Mouse (Mus musculus) urinary bladder, postnatal 14 days (tissue): Measurements from ENCODE around the gene Ilkap.

Experiments used
- DNase-seq: peaks from one replicate; pipeline ENCODE4 v3.0.0; 2021; ENCODE audit warnings: low spot score

The Ilkap gene

DNA sequence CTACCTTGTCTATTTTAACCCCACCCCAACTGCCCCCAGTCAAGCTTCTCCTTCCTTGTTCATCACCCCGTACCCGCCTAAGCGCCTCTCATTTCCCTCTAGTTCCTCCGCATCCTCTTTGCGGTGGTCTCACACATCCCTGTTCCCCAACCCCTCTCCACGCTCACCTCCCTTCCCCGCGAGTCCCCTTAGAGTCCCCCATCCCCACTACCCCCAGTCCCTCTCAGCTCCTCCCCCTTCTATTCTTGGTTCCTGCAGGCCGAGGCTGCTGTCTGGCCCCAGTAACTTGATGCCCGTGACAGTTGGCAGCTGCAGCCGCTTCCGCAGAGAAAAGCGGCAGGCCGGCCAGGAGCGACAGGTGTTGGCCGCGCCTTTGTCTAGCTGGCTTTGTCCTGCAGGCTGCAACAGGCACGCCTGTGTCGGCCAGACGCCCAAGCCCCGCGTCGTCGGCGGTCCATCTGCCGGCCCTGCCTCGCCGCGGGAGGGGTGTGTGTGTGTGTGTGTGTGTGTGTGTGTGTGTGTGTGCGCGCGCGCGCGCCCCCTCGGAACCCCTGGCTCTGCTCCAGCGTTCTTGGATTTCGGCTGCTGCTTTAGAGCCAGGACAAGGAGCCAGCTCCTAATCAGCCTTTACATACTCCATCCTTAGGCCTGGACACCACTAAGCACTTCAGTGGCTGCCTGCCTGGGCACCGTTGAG lies 15.4 kb upstream of the Ilkap start, which contains the start of gene Hes6:
Hes6 (minus strand) TSS at position 141 of the 697 bp plus-strand sequence.
- DNase-seq: peak; percentile 71

- no peak for DNase-seq
These were observed 14.9 kb upstream of the Ilkap start for GRCm38 (mm10) chr1:91413536-91413897.

- peak; percentile 93 for DNase-seq
These were observed 14.5 kb upstream of the Ilkap start for GRCm38 (mm10) chr1:91413030-91413506.

- DNase-seq: peak; percentile 25
These were observed 13.8 kb upstream of the Ilkap start for GRCm38 (mm10) chr1:91412286-91413029.

DNA sequence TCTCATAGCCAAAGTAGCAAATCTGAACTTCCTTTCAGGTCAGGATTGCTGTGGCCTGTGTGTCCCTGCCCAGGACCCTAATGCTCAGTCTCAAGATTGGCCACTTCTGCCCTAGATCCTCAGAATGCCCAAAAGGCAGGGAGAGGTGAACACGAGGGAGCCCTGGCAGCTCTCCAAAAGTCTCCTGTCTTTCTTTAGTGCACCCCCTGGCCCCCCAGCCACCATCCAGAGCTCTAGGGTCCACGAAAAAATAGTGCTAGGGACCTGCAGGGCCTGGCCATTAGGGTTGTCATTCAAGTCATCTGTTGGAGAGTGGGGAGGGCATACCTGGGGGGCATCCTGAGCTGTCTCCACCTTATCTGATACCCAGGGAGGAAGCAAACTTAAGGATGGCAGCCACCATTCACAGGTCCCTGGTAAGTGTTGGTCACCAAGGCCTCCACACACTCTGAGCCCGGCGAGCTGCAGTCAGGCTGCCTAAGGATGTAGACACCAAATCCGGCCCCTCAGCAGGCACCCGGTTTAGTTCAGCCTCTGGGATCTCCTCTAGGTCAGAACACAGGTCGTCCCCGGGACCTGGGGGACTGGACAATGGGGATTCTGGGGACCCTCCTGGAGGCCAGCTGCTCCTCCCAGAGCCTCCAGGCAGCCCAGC lies 13.1 kb upstream of the Ilkap start:
- no peak for DNase-seq

- DNase-seq: no peak
These were observed 9.2 kb upstream of the Ilkap start for GRCm38 (mm10) chr1:91407819-91408218.

- no peak for DNase-seq
These were observed 7.0 kb upstream of the Ilkap start for GRCm38 (mm10) chr1:91405406-91406169.

DNA sequence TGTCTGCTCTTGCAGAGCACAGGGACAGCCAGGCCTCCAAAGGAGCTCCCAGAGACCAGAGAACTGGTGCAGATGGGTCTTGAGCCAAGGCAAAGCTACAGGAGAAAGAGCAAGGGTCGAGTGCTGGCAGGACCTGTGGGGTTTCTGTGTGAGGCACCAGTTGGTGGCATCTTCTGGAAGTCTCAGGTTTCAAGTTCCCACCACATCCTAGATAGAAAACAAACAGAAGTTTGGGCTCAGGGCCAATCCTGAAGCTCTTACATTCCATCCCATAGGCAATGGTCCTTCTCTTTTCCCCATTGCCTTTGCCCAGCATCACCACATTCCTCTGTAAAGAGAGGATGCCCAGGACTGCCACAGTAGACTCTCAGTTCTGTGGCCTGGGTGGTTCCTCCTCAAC lies 6.4 kb upstream of the Ilkap start:
- no peak for DNase-seq

DNA sequence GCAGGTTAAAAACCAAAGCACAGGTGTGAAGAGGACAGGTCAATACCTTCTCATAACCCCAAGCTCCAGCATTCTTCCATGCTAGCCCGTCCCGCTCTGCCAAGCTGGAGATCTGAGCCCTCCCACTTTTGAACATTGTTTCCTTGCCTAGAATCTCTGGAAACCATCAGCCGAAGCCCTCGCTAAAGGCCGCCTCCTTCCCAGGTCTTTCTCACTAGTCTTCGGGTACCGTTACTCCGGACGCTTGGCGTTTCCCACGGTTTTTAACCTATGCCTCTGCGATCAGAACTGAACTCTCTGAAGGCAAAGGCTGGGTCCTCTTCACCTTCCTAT lies 722 bp downstream of the Ilkap start:
- no peak for DNase-seq

DNA sequence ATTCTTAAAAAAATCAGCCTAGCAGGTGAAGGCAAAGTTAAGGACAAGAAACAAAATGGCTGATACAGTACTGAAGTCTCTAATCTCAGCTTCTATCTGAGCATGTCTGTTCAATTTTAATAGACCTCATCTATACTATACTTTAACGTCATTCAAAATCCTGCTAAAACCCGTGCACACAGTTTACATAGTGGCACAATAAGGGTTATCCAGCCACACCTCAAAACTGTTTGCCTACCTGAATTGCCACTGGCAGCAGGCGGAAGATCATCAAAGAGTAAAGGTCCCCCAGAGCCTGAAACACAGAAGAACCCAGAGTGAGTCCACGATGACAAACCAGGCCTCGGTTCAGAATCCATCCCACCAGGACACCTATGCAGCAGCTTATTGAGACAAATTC lies 8.2 kb downstream of the Ilkap start:
- DNase-seq: no peak

DNA sequence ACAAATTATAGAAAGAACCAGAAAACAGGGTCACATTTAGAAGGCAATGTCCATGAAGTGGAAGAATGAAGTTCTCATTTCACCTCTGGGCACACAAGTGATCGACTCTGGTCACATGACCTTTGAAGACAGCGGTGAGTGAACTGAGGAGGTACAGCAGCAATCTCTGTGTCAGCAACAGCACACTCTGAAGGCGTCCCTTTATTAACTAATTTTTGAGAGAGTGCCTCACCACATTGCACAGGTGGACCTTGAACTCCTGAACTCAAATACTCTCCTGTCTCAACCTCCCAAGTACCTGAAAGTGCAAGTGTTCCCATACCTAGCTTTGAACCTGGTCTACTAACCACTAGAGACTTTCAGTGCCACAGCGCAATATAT lies 17.5 kb downstream of the Ilkap start:
- DNase-seq: no peak

- DNase-seq: peak; percentile 79
These were observed 18.0 kb downstream of the Ilkap start for GRCm38 (mm10) chr1:91380453-91381090.

- no peak for DNase-seq
These were observed 25.2 kb downstream of the Ilkap start for GRCm38 (mm10) chr1:91373414-91373835.

DNA sequence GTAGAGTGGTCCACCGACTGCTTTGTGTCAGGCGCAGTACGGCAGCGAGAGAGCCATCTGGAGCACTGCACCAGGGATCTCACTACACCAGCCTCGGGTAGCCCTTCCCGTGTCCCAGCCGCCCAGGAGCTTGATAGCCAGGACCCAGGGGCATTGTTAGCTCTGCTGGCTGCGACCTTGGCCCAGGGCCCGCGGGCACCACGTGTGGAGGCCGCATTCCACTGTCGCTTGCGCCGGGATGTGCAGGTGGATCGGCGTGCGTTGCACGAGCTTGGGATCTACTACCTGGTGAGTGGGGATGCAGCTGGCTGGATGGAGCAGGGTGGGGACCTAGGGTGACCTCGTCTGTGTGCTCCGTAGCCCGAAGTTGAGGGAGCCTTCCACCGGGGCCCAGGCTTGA lies 28.6 kb downstream of the Ilkap start:
- DNase-seq: no peak

DNA sequence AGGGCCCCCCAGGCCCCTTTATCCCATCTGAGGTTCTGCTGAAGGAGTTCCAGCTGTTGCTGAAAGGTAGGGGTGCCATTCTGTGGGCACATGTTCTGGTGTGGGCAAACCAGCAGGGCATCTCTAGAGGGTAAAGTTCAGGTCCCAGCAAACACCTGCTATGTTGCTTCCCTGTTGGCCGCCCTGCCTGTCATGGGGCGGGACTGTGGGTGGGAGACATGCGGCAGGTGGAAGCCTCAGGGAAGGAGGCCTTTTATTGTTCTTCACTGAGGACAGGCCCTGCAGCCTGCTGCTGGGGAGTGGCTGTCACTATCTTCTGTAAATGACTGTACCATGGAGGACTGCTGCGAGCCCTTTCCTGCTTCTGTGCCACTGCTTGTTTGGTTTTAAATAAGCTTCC lies 29.2 kb downstream of the Ilkap start:
- DNase-seq: no peak

GRCm38 (mm10) chr1:91367295-91367694 lies 31.3 kb downstream of the Ilkap start:
- no peak for DNase-seq

DNA sequence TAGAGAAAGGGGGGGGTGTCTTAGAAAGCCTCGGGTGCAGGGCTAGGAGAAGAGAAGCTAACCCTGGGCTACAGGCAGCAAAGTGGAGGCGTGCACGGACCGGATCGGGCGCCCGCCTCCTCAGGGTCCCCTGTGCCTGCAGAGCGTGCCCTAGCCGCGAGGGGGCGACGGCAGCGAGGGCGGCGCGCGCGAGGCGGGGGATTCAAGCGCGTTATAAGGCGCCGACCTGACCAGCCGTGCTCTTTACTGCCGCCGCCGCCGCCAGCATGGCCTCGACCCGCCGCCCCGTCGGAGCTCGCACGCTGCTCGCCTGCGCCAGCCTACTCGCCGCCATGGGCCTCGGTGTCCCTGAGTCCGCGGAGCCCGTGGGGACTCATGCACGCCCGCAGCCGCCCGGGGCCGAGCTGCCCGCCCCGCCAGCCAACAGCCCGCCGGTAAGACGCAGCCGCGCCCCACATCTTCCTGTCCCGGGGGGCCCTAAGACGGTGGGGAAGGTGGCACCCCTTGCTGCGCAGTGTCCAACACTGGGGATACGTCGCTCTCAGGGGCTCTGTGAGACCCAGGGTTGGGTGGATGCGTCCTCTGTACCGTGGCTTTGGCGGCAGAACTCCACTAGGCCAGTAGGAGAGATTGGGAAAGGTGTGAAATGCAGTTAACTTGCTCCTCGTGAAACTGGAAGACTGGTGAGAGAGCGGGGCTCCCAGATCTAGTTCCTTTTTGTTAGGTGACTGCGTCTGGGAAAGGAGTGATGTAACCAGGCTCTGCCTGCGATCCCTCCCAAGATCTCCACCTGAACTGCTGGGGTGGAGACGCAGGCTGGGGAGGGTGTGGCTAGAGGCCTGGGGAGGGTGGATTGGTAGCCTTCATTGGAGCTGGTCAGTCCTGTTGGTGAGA lies 32.2 kb downstream of the Ilkap start, which contains the start of gene Erfe:
Erfe (plus strand) TSS at position 216 of the 894 bp plus-strand sequence.
- peak; percentile 74 for DNase-seq

- DNase-seq: no peak
These were observed 32.8 kb downstream of the Ilkap start for GRCm38 (mm10) chr1:91365816-91366214.

GRCm38 (mm10) chr1:91364822-91365644 lies 33.6 kb downstream of the Ilkap start:
- no peak for DNase-seq

DNA sequence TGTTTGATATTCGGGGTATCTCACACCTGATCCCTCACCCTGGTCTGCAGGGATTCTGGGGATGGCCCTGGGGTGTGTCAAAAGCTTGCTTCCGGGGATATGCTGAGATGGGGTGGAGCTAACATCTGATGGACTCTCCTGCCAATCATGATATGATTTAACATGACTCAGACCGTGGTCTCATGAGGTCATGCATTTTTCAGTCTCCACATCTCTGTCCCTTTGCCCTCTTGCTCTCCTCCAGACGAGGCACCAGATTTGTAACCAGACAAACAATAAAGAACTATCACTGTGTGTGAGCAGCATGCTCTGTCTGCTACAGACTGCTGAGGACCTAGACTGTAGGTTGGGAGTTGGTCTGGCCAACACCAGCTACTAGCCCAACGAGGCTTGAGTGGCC lies 36.5 kb downstream of the Ilkap start:
- no peak for DNase-seq
